Mouse (Mus musculus) lung, postnatal 0 days (tissue): Measurements from ENCODE around the gene Fanca. TPM values are rescaled to one million over a fixed set of nuclear protein-coding genes. Genes with fewer than 3 reads are reported as not detected.
"Not testable (repeated sequence)": the region's sequence is repeated elsewhere in the genome, so short reads cannot be mapped to it uniquely, and the experiment has no call there.

ENCODE experiments used
- ATAC-seq: fragments of 200-750 bp; cut with Nextera tagmentation; 2 replicates; pipeline ENCODE4 v1.8.0; 2017; ENCODE audit warnings: moderate library complexity
- DNase-seq: peaks from one replicate; pipeline ENCODE4 v3.0.0-alpha.2; 2016; ENCODE audit warnings: low spot score
- H3K27ac ChIP-seq: fragments of 300-500 bp; sonication (generic); 2 replicates; pipeline ENCODE4 v1.5.1; 2014; ENCODE audit warnings: antibody characterized with exemption, mild to moderate bottlenecking, low read length, mixed read lengths
- H3K27me3 ChIP-seq: fragments of 300-500 bp; sonication (generic); replicated peaks from 2 replicates; pipeline ENCODE4 v1.6.1; 2014; ENCODE audit warnings: low read length, mixed read lengths; ENCODE audit not compliant: insufficient read depth
- H3K36me3 ChIP-seq: fragments of 300-500 bp; sonication (generic); 2 replicates; pipeline ENCODE4 v1.6.1; 2014; ENCODE audit warnings: low read length, mixed read lengths; ENCODE audit not compliant: insufficient read depth
- H3K4me1 ChIP-seq: fragments of 300-500 bp; sonication (generic); 2 replicates; pipeline ENCODE4 v1.6.1; 2014; ENCODE audit warnings: antibody characterized with exemption, low read depth, low read length, mixed read lengths; ENCODE audit not compliant: insufficient read depth
- H3K4me2 ChIP-seq: fragments of 300-500 bp; sonication (generic); replicated peaks from 2 replicates; pipeline ENCODE4 v1.6.1; 2014; ENCODE audit warnings: low read depth, mild to moderate bottlenecking, low read length, moderate library complexity, mixed read lengths
- H3K4me3 ChIP-seq: fragments of 300-500 bp; sonication (generic); 2 replicates; pipeline ENCODE4 v1.5.1; 2014; ENCODE audit warnings: low read depth, low read length
- H3K9ac ChIP-seq: fragments of 300-500 bp; sonication (generic); replicated peaks from 2 replicates; pipeline ENCODE4 v1.6.1; 2014; ENCODE audit warnings: low read depth, mild to moderate bottlenecking
- H3K9me3 ChIP-seq: fragments of 300-500 bp; sonication (generic); 2 replicates; pipeline ENCODE4 v1.6.1; 2016; ENCODE audit warnings: low read length, mixed read lengths
- CTCF ChIP-seq: IDR thresholded peaks from 2 replicates; pipeline ENCODE4 v1.5.1; 2016; ENCODE audit warnings: antibody characterized with exemption, mild to moderate bottlenecking
- EP300 ChIP-seq: IDR thresholded peaks from 2 replicates; pipeline ENCODE4 v1.6.1; 2016; ENCODE audit warnings: antibody characterized with exemption, mild to moderate bottlenecking, control low read depth
- WGBS: fragments of 180-500 bp; shearing (Covaris S2); extraction: QIAGEN DNeasy Blood & Tissue Kit; methylation state at CpG from one replicate; pipeline ENCODE4 v1.1.7; 2014; 5-methylcytosine and 5-hydroxymethylcytosine counted together
- polyA plus RNA-seq: library from polyadenylated mRNA; unstranded; fragments of >200 nt; fragmentation: Nextera tagmentation; extraction: Ambion mirVana; gene quantifications from 2 replicates; pipeline ENCODE4 v1.2.1, GENCODE M21; 2015

Fanca gene
- polyA plus RNA-seq, 1 experiment from 2014 or later, result 4.5 TPM

- peak; percentile 35 for ATAC-seq
- no peak overlapping the region for H3K9ac ChIP-seq
These were observed 34.4 kb downstream of the Fanca start for GRCm38 (mm10) chr8:123283991-123284390.

GRCm38 (mm10) chr8:123282994-123283393, 35.4 kb downstream of the Fanca start:
- not testable (repeated sequence) for H3K4me1 ChIP-seq, H3K9me3 ChIP-seq, DNase-seq, H3K27me3 ChIP-seq, H3K27ac ChIP-seq, H3K4me2 ChIP-seq, H3K9ac ChIP-seq, H3K4me3 ChIP-seq, H3K36me3 ChIP-seq, ATAC-seq
- 92% methylated on average over 4 of the region's 6 CpGs for WGBS

More at GRCm38 (mm10) chr8:123283991-123284390, 34.4 kb downstream of the Fanca start:
- Histone ChIP-seq H3K4me3 (no peak overlapping the region), H3K4me1 (no peaks in the 10 kb centered on the region), H3K27me3 (no peaks in the 10 kb centered on the region), H3K4me2 (no peak overlapping the region), H3K9me3 (no peaks in the 10 kb centered on the region), H3K36me3 (no peaks in the 10 kb centered on the region), H3K27ac (no peak overlapping the region)
- no peak for DNase-seq
- WGBS, result 75% methylated on average over 6 of the region's 7 CpGs
- TF ChIP-seq EP300, result no peak
- no peak for TF ChIP-seq CTCF

- H3K4me1 ChIP-seq, result no peaks in the 10 kb centered on the region
- no peaks in the 10 kb centered on the region for H3K27me3 ChIP-seq
- ATAC-seq, result peak; percentile 48
- H3K4me3 ChIP-seq, result no peak overlapping the region
- peak; percentile 44 for DNase-seq
- H3K9me3 ChIP-seq, result no peaks in the 10 kb centered on the region
- no peaks in the 10 kb centered on the region for H3K36me3 ChIP-seq
- no peak overlapping the region for H3K4me2 ChIP-seq
- TF ChIP-seq CTCF, result no peak
- TF ChIP-seq EP300, result no peak
- H3K9ac ChIP-seq, result no peak overlapping the region
- WGBS, result 84% methylated on average over 13 of the region's 13 CpGs
- H3K27ac ChIP-seq, result no peak overlapping the region
These were observed 37.9 kb downstream of the Fanca start for GRCm38 (mm10) chr8:123280302-123281094.

- Histone ChIP-seq H3K4me3 (no peak overlapping the region), H3K36me3 (no peaks in the 10 kb centered on the region), H3K27me3 (no peaks in the 10 kb centered on the region), H3K9me3 (no peaks in the 10 kb centered on the region), H3K27ac (no peak overlapping the region), H3K4me1 (no peaks in the 10 kb centered on the region), H3K4me2 (no peak overlapping the region), H3K9ac (no peak overlapping the region)
- TF ChIP-seq CTCF (no peak), EP300 (no peak)
- 91% methylated on average over 4 of the region's 4 CpGs for WGBS
- ATAC-seq, result no peak
- peak; percentile 30 for DNase-seq
These were observed 38.5 kb downstream of the Fanca start for GRCm38 (mm10) chr8:123279828-123280227.

GRCm38 (mm10) chr8:123278445-123278844, 39.9 kb downstream of the Fanca start:
- Histone ChIP-seq H3K27ac (no peak overlapping the region), H3K27me3 (no peaks in the 10 kb centered on the region), H3K4me1 (no peaks in the 10 kb centered on the region), H3K36me3 (no peaks in the 10 kb centered on the region), H3K9ac (no peak overlapping the region), H3K4me2 (no peak overlapping the region), H3K9me3 (no peaks in the 10 kb centered on the region), H3K4me3 (no peak overlapping the region)
- DNase-seq (no peak), ATAC-seq (no peak)
- WGBS, result 65% methylated on average over 7 of the region's 7 CpGs
- TF ChIP-seq CTCF, result no peak
- TF ChIP-seq EP300, result no peak

GRCm38 (mm10) chr8:123275096-123275495, 43.3 kb downstream of the Fanca start:
- ATAC-seq (no peak), DNase-seq (no peak)
- no peak overlapping the region for H3K27ac ChIP-seq
- WGBS, result 93% methylated on average over 12 of the region's 12 CpGs
- H3K9me3 ChIP-seq, result no peaks in the 10 kb centered on the region
- H3K4me3 ChIP-seq, result no peak overlapping the region
- H3K4me2 ChIP-seq, result no peak overlapping the region
- TF ChIP-seq CTCF, result no peak
- no peak for TF ChIP-seq EP300
- H3K27me3 ChIP-seq, result no peaks in the 10 kb centered on the region
- H3K4me1 ChIP-seq, result no peaks in the 10 kb centered on the region
- no peak overlapping the region for H3K9ac ChIP-seq
- peaks cover 2% of the 10 kb centered on the region; the same call in 1 of the 2 replicates for H3K36me3 ChIP-seq
